Mouse (Mus musculus) intestine, embryonic 15.5 days (tissue): ENCODE results near the gene Gm37240. TPM values are rescaled to one million over a fixed set of nuclear protein-coding genes. Genes with fewer than 3 reads are reported as not detected.

Experiments
- ATAC-seq: fragments of 200-750 bp; cut with Nextera tagmentation; 2 replicates; pipeline ENCODE4 v1.8.0; 2017; ENCODE audit warnings: moderate TSS enrichment, moderate library complexity
- H3K27ac ChIP-seq: fragments of 300-500 bp; sonication (generic); 2 replicates; pipeline ENCODE4 v1.5.1; 2015; ENCODE audit warnings: mild to moderate bottlenecking, inconsistent platforms
- H3K27me3 ChIP-seq: fragments of 300-500 bp; sonication (generic); replicated peaks from 2 replicates; pipeline ENCODE4 v1.6.1; 2015; ENCODE audit warnings: inconsistent platforms
- H3K36me3 ChIP-seq: fragments of 300-500 bp; sonication (generic); 2 replicates; pipeline ENCODE4 v1.6.1; 2015; ENCODE audit warnings: inconsistent platforms
- H3K4me1 ChIP-seq: fragments of 300-500 bp; sonication (generic); replicated peaks from 2 replicates; pipeline ENCODE4 v1.6.1; 2015; ENCODE audit warnings: inconsistent platforms
- H3K4me2 ChIP-seq: fragments of 300-500 bp; sonication (generic); replicated peaks from 2 replicates; pipeline ENCODE4 v1.6.1; 2015; ENCODE audit warnings: mild to moderate bottlenecking, inconsistent platforms
- H3K4me3 ChIP-seq: fragments of 300-500 bp; sonication (generic); replicated peaks from 2 replicates; pipeline ENCODE4 v1.5.1; 2015; ENCODE audit warnings: inconsistent platforms
- H3K9ac ChIP-seq: fragments of 300-500 bp; sonication (generic); 2 replicates; pipeline ENCODE4 v1.6.1; 2015; ENCODE audit warnings: inconsistent platforms
- H3K9me3 ChIP-seq: fragments of 300-500 bp; sonication (generic); 2 replicates; pipeline ENCODE4 v1.6.1; 2016; ENCODE audit warnings: inconsistent platforms
- WGBS: fragments of 180-500 bp; shearing (Covaris S2); methylation state at CpG from one replicate; pipeline ENCODE4 v1.1.7; 2015; 5-methylcytosine and 5-hydroxymethylcytosine counted together
- polyA plus RNA-seq: library from polyadenylated mRNA; unstranded; fragments of >200 nt; fragmentation: Nextera tagmentation; extraction: Ambion mirVana; gene quantifications from 2 replicates; pipeline ENCODE4 v1.2.1, GENCODE M21; 2015

Gm37240 gene
- polyA plus RNA-seq, 1 experiment from 2014 or later: 6.5 TPM

GRCm38 (mm10) chr3:85173441-85174071 is 713.8 kb downstream of the Gm37240 start:
- Histone ChIP-seq H3K4me2 (no peak overlapping the region), H3K9me3 (no peaks in the 10 kb centered on the region), H3K4me1 (0 out of 2 replicates have a peak, but pooled peaks cover 2% of the 10 kb centered on the region), H3K4me3 (no peak overlapping the region), H3K36me3 (no peaks in the 10 kb centered on the region), H3K9ac (no peak overlapping the region), H3K27me3 (no peaks in the 10 kb centered on the region), H3K27ac (no peak overlapping the region)
- ATAC-seq: no peak
- 55% methylated on average over 6 of the region's 6 CpGs for WGBS

GRCm38 (mm10) chr3:85172532-85172931 is 714.8 kb downstream of the Gm37240 start:
- Histone ChIP-seq H3K36me3 (no peaks in the 10 kb centered on the region), H3K27me3 (no peaks in the 10 kb centered on the region), H3K4me2 (no peak overlapping the region), H3K9me3 (no peaks in the 10 kb centered on the region), H3K4me3 (no peak overlapping the region), H3K27ac (no peak overlapping the region), H3K4me1 (0 out of 2 replicates have a peak, but pooled peaks cover 2% of the 10 kb centered on the region), H3K9ac (no peak overlapping the region)
- ATAC-seq: no peak
- 53% methylated on average over 11 of the region's 11 CpGs for WGBS

DNA sequence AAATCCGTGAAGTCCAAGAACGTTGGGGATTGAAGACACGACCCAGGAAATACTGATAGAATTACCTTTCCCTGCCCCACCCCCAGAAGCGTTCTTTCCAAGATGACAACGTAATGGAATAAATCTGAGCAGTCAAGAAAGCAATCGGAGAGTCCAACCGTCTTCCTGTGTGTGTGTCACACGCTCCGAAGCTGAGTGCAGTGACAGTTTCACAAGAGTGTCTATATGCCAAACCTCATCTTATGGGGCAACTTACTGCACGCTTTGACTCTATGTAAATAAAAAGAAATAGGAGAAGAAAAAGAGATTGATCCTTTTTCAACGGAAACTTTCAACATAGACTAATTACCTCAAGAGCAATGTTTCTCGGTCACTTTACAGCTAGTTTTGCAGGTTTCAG is 715.2 kb downstream of the Gm37240 start:
- ATAC-seq: no peak
- Histone ChIP-seq H3K4me3 (no peak overlapping the region), H3K4me1 (0 out of 2 replicates have a peak, but pooled peaks cover 2% of the 10 kb centered on the region), H3K4me2 (no peak overlapping the region), H3K9ac (no peak overlapping the region), H3K27me3 (no peaks in the 10 kb centered on the region), H3K9me3 (no peaks in the 10 kb centered on the region), H3K27ac (no peak overlapping the region), H3K36me3 (no peaks in the 10 kb centered on the region)
- 71% methylated on average over 12 of the region's 12 CpGs for WGBS

DNA sequence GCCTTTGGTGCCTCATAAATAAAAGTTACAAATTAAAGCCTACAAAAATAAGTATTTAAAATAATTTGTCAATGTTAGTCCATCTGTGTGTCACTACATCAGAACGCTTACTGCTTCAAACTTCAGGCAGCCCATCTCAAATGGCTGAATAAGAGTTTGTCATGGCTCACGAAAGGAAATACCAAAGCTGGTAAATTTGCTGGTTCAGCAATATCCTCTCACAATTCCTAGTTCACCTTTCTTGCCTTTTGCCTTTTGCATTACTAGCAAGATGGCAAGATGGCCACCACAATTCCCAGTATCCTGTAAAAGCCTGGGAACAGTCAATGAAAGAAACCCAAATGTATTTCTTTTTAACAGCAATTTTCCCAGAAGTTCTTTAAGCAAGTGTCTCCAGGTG is 718.5 kb downstream of the Gm37240 start:
- no peaks in the 10 kb centered on the region for H3K9me3 ChIP-seq
- no peak overlapping the region for H3K9ac ChIP-seq
- ATAC-seq: no peak
- H3K4me1 ChIP-seq: 0 out of 2 replicates have a peak, but pooled peaks cover 2% of the 10 kb centered on the region
- H3K27me3 ChIP-seq: no peaks in the 10 kb centered on the region
- no peak overlapping the region for H3K4me2 ChIP-seq
- 94% methylated on average over 2 of the region's 2 CpGs for WGBS
- no peaks in the 10 kb centered on the region for H3K36me3 ChIP-seq
- no peak overlapping the region for H3K27ac ChIP-seq
- no peak overlapping the region for H3K4me3 ChIP-seq

DNA sequence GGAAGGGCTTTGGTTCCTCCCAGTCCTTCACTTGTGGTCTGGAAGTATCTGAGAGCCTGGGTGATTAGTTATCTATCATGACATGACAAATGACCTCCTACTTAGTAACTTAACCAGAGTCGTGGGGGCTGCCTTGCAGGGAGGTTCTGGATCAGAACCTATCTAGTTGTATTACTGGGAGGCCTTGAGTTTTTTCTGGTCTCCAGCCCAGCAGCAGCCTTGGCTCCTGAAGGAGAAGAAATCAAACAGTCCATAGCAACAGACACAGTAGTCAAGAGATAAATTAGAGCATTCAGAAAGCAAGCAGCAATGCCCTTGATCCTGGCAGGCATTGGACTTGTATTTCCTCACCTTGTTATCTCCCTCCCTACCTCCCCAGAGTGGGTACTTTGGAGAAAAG is 722.4 kb downstream of the Gm37240 start:
- Histone ChIP-seq H3K4me1 (no peaks in the 10 kb centered on the region), H3K9me3 (no peaks in the 10 kb centered on the region), H3K36me3 (no peaks in the 10 kb centered on the region), H3K4me3 (no peak overlapping the region), H3K27me3 (no peaks in the 10 kb centered on the region), H3K4me2 (no peak overlapping the region), H3K9ac (no peak overlapping the region), H3K27ac (no peak overlapping the region)
- no peak for ATAC-seq
- 37% methylated on average over 1 of the region's 1 CpGs for WGBS

DNA sequence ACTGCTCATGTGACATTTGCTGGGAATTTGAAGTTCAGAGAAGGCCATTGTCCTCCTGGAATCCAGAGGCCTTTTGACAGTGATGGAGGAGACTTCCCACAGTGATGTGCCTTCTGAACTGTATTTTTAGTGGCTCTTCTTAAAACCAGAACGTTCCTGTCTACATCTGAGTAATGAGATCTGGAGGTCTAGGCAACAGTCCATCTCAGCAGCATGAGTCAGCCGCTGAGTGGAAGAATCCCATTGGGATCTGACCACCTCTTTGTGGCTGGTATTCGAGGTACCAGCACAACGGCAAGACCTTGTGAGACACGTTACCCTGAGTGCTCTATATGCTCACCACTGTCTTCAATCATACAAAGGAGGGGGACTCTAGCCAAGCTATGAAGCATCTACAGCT is 723.9 kb downstream of the Gm37240 start:
- Histone ChIP-seq H3K4me3 (no peak overlapping the region), H3K36me3 (no peaks in the 10 kb centered on the region), H3K27ac (no peak overlapping the region), H3K9me3 (no peaks in the 10 kb centered on the region), H3K4me2 (no peak overlapping the region), H3K27me3 (no peaks in the 10 kb centered on the region), H3K4me1 (no peaks in the 10 kb centered on the region), H3K9ac (no peak overlapping the region)
- 89% methylated on average over 5 of the region's 5 CpGs for WGBS
- ATAC-seq: no peak

- ATAC-seq: no peak
These were observed 724.9 kb downstream of the Gm37240 start for GRCm38 (mm10) chr3:85162430-85162829.

GRCm38 (mm10) chr3:85160816-85161215 is 726.5 kb downstream of the Gm37240 start:
- H3K36me3 ChIP-seq: no peaks in the 10 kb centered on the region
- H3K4me1 ChIP-seq: no peaks in the 10 kb centered on the region
- no peaks in the 10 kb centered on the region for H3K27me3 ChIP-seq
- H3K27ac ChIP-seq: no peak overlapping the region
- ATAC-seq: no peak
- no peak overlapping the region for H3K4me2 ChIP-seq
- WGBS: 53% methylated on average over 10 of the region's 10 CpGs
- H3K9ac ChIP-seq: no peak overlapping the region
- H3K9me3 ChIP-seq: no peaks in the 10 kb centered on the region
- H3K4me3 ChIP-seq: no peak overlapping the region

More at GRCm38 (mm10) chr3:85162430-85162829, 724.9 kb downstream of the Gm37240 start:
- Histone ChIP-seq H3K4me2 (no peak overlapping the region), H3K9ac (no peak overlapping the region), H3K4me3 (no peak overlapping the region), H3K4me1 (no peaks in the 10 kb centered on the region), H3K9me3 (no peaks in the 10 kb centered on the region), H3K27me3 (no peaks in the 10 kb centered on the region), H3K27ac (no peak overlapping the region), H3K36me3 (no peaks in the 10 kb centered on the region)
- 83% methylated on average over 3 of the region's 3 CpGs for WGBS

DNA sequence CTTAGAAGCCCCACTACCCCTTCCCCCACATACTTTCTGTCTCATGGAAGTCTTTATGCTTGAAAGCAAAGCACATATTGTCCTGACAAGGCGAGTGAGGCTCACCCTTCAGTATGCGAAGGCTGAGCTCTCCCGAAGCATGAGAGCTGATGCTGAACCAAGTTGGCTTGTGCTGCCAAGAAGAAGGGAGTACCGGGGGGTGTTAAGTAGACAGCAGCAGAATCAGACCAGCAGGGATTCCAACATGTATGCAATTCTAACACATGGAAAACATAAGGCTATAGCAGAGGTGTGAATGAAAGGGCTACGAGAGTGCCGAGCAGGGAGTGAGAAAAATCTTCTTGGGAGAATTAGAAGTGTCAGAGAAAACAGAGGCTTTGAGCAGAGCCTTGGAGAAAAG is 727.7 kb downstream of the Gm37240 start:
- WGBS: 75% methylated on average over 6 of the region's 6 CpGs
- no peak for ATAC-seq
- Histone ChIP-seq H3K27ac (no peak overlapping the region), H3K27me3 (no peaks in the 10 kb centered on the region), H3K4me1 (no peaks in the 10 kb centered on the region), H3K4me3 (no peak overlapping the region), H3K9ac (no peak overlapping the region), H3K9me3 (no peaks in the 10 kb centered on the region), H3K4me2 (no peak overlapping the region), H3K36me3 (no peaks in the 10 kb centered on the region)

GRCm38 (mm10) chr3:85148816-85149215 is 738.5 kb downstream of the Gm37240 start:
- Histone ChIP-seq H3K27me3 (no peaks in the 10 kb centered on the region), H3K4me2 (no peak overlapping the region), H3K4me1 (no peaks in the 10 kb centered on the region), H3K36me3 (no peaks in the 10 kb centered on the region), H3K9me3 (no peaks in the 10 kb centered on the region), H3K4me3 (no peak overlapping the region), H3K27ac (no peak overlapping the region), H3K9ac (no peak overlapping the region)
- 74% methylated on average over 4 of the region's 4 CpGs for WGBS
- ATAC-seq: no peak

DNA sequence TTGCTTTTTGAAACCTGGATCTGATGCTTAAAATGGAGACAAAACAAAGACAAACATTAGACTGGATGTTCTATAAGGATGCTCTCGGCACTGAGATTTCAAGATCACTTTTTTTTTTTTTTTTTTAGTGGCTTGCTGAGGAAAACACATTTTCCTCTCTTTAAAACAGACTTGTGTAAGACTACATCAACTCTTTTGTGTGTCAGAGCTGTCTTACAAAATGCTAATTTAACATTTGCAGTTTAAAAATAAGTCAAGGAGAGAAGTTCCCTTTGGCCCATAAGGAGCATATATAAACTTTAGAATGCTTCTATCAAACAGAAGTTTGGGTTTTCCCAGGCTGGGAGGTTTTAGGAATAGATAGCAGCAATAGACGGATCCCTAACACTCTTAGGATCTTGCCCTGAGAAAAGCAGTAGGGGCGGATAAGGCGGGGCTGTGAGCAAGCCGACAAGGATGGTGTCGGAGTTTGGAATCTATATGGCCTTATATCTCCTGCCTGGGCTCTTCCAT is 739.2 kb downstream of the Gm37240 start:
- Histone ChIP-seq H3K27me3 (no peaks in the 10 kb centered on the region), H3K4me1 (no peaks in the 10 kb centered on the region), H3K27ac (no peak overlapping the region), H3K4me3 (no peak overlapping the region), H3K9ac (no peak overlapping the region), H3K4me2 (no peak overlapping the region), H3K9me3 (no peaks in the 10 kb centered on the region), H3K36me3 (no peaks in the 10 kb centered on the region)
- ATAC-seq: no peak
- 83% methylated on average over 6 of the region's 6 CpGs for WGBS

DNA sequence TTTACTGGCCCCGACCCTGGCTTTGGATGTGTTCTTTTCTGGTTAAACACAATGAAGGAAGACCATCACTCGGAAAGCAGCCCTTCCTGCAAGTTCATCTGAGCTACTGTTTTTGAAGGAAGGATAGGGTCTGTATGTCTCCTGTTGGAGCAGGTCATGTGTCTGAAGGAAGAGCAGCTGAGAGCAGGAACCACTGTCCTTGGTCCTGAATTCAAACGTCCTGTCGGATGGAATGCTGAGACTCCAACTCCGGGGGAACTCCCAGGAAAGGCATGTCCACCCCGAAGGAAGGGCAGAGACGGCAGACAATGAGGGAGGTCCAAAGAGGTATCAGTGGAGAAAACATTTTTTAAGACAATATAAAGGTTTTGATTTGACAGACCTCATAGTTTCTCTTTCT is 741.8 kb downstream of the Gm37240 start:
- no peaks in the 10 kb centered on the region for H3K4me1 ChIP-seq
- ATAC-seq: no peak
- WGBS: 25% methylated on average over 7 of the region's 7 CpGs
- H3K27ac ChIP-seq: no peak overlapping the region
- H3K4me3 ChIP-seq: no peak overlapping the region
- no peaks in the 10 kb centered on the region for H3K36me3 ChIP-seq
- no peaks in the 10 kb centered on the region for H3K27me3 ChIP-seq
- no peaks in the 10 kb centered on the region for H3K9me3 ChIP-seq
- H3K4me2 ChIP-seq: no peak overlapping the region
- no peak overlapping the region for H3K9ac ChIP-seq

- H3K4me1 ChIP-seq: no peaks in the 10 kb centered on the region
- H3K36me3 ChIP-seq: no peaks in the 10 kb centered on the region
- no peak overlapping the region for H3K4me2 ChIP-seq
- H3K27me3 ChIP-seq: no peaks in the 10 kb centered on the region
- no peak overlapping the region for H3K9ac ChIP-seq
- no peaks in the 10 kb centered on the region for H3K9me3 ChIP-seq
- WGBS: 85% methylated on average over 4 of the region's 4 CpGs
- no peak overlapping the region for H3K27ac ChIP-seq
- no peak overlapping the region for H3K4me3 ChIP-seq
- ATAC-seq: no peak
These were observed 742.2 kb downstream of the Gm37240 start for GRCm38 (mm10) chr3:85145076-85145475.
